Mouse (Mus musculus): ENCODE data around the gene Fam184b.

The Fam184b gene

GRCm38 (mm10) chr5:45595363-45596039, 43.9 kb downstream of the Fam184b start:
- DNase-seq (ENCODE audit: low read depth, low spot score) = no peak

GRCm38 (mm10) chr5:45593276-45593675, 46.1 kb downstream of the Fam184b start:
- peak; percentile 3 for DNase-seq (ENCODE audit: low read depth, low spot score)

- no peak for DNase-seq (ENCODE audit: low read depth, low spot score)
Measured at GRCm38 (mm10) chr5:45590094-45590493, 49.3 kb downstream of the Fam184b start.

- DNase-seq (ENCODE audit: low read depth, low spot score) = no peak
Measured at GRCm38 (mm10) chr5:45584601-45585000, 54.8 kb downstream of the Fam184b start.

- no peak for DNase-seq (ENCODE audit: low read depth, low spot score)
Measured at GRCm38 (mm10) chr5:45580279-45580678, 59.1 kb downstream of the Fam184b start.

GRCm38 (mm10) chr5:45577376-45577775, 62.0 kb downstream of the Fam184b start:
- DNase-seq (ENCODE audit: low read depth, low spot score) = no peak

GRCm38 (mm10) chr5:45576716-45577115, 62.7 kb downstream of the Fam184b start:
- no peak for DNase-seq (ENCODE audit: low read depth, low spot score)

- DNase-seq (ENCODE audit: low read depth, low spot score) = peak; percentile 12
Measured at GRCm38 (mm10) chr5:45572816-45573215, 66.6 kb downstream of the Fam184b start.

GRCm38 (mm10) chr5:45565829-45566228, 73.6 kb downstream of the Fam184b start:
- no peak for DNase-seq (ENCODE audit: low read depth, low spot score)

GRCm38 (mm10) chr5:45564054-45564453, 75.4 kb downstream of the Fam184b start:
- no peak for DNase-seq (ENCODE audit: low read depth, low spot score)

GRCm38 (mm10) chr5:45549586-45549985, 89.8 kb downstream of the Fam184b start:
- no peak for DNase-seq (ENCODE audit: low read depth, low spot score)

- no peak for DNase-seq (ENCODE audit: low read depth, low spot score)
Measured at GRCm38 (mm10) chr5:45543374-45543773, 96.0 kb downstream of the Fam184b start.

- peak; percentile 83 for DNase-seq (ENCODE audit: low read depth, low spot score)
Measured at GRCm38 (mm10) chr5:45539502-45539901, 99.9 kb downstream of the Fam184b start.

GRCm38 (mm10) chr5:45535177-45535576, 104.2 kb downstream of the Fam184b start:
- no peak for DNase-seq (ENCODE audit: low read depth, low spot score)

- peak; percentile 96 for DNase-seq (ENCODE audit: low read depth, low spot score)
Measured at GRCm38 (mm10) chr5:45534319-45535098, 104.9 kb downstream of the Fam184b start.

- peak; percentile 67 for DNase-seq (ENCODE audit: low read depth, low spot score)
Measured at GRCm38 (mm10) chr5:45529696-45530095, 109.7 kb downstream of the Fam184b start.

- DNase-seq (ENCODE audit: low read depth, low spot score) = no peak
Measured at GRCm38 (mm10) chr5:45526338-45526737, 113.1 kb downstream of the Fam184b start.

- no peak for DNase-seq (ENCODE audit: low read depth, low spot score)
Measured at GRCm38 (mm10) chr5:45525101-45525500, 114.3 kb downstream of the Fam184b start.

- no peak for DNase-seq (ENCODE audit: low read depth, low spot score)
Measured at GRCm38 (mm10) chr5:45521601-45522000, 117.8 kb downstream of the Fam184b start.

GRCm38 (mm10) chr5:45520809-45521110, 118.7 kb downstream of the Fam184b start:
- DNase-seq (ENCODE audit: low read depth, low spot score) = no peak

- DNase-seq (ENCODE audit: low read depth, low spot score) = peak; percentile 94
Measured at GRCm38 (mm10) chr5:45519960-45520808, 119.2 kb downstream of the Fam184b start, which contains the start of gene Med28. Med28 (plus strand) TSS chr5:45520229.

GRCm38 (mm10) chr5:45515151-45515743, 124.2 kb downstream of the Fam184b start:
- DNase-seq (ENCODE audit: low read depth, low spot score) = peak; percentile 59
